Mouse (Mus musculus): ENCODE measurements around the gene Chdh. TPM values are rescaled to one million over a fixed set of nuclear protein-coding genes. Genes with fewer than 3 reads are reported as not detected.

Chdh gene
- polyA plus RNA-seq, 1 experiment from 2014 or later: 0.52 TPM

DNA sequence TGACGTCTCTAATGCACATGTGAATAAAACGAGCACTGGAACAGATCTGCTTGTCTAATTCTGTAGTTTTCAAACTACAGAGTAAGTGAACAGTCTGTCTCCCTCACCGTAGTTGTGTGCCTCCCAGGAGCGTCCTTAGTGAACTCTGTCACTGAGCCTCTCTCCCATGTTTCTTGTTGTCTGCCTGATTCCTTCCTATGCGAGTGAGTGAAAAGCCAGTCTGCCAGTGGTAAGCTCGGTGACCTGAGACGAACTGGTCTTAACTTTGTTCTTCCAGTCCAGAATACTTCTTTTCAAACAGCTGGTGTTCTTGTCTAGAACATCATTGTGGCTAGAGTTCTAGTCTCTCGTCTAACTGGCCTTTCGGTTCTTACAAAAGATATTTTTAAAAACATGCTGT is 21.1 kb upstream of the Chdh start:
- ATAC-seq (ENCODE audit: low FRiP score): no peak
- Histone ChIP-seq H3K36me3 (peaks cover 100% of the 10 kb centered on the region), H3K27ac (replicated peaks) (no peak overlapping the region), H3K9ac (replicated peaks) (no peak overlapping the region), H3K4me1 (no peaks in the 10 kb centered on the region), H3K9me3 (replicated peaks) (no peaks in the 10 kb centered on the region), H3K4me3 (replicated peaks) (no peak overlapping the region), H3K27me3 (replicated peaks) (no peaks in the 10 kb centered on the region), H3K4me2 (no peak overlapping the region)
- WGBS: 95% methylated on average over 9 of the region's 9 CpGs

- ATAC-seq (ENCODE audit: low FRiP score): no peak
- no peak overlapping the region for H3K9ac ChIP-seq (replicated peaks)
- no peak overlapping the region for H3K4me3 ChIP-seq (replicated peaks)
- WGBS: 95% methylated on average over 4 of the region's 4 CpGs
- H3K9me3 ChIP-seq (replicated peaks): no peaks in the 10 kb centered on the region
- H3K27me3 ChIP-seq (replicated peaks): no peaks in the 10 kb centered on the region
- H3K4me2 ChIP-seq: no peak overlapping the region
- no peaks in the 10 kb centered on the region for H3K4me1 ChIP-seq
- no peak overlapping the region for H3K27ac ChIP-seq (replicated peaks)
- H3K36me3 ChIP-seq: peaks cover 100% of the 10 kb centered on the region
These were observed 20.5 kb upstream of the Chdh start for GRCm38 (mm10) chr14:29988337-29988736.

GRCm38 (mm10) chr14:29994976-29995375 is 13.8 kb upstream of the Chdh start:
- 94% methylated on average over 4 of the region's 4 CpGs for WGBS
- H3K27me3 ChIP-seq (replicated peaks): no peaks in the 10 kb centered on the region

GRCm38 (mm10) chr14:29996000-29996751 is 12.6 kb upstream of the Chdh start:
- ATAC-seq (ENCODE audit: low FRiP score): no peak
- no peak overlapping the region for H3K4me2 ChIP-seq
- H3K36me3 ChIP-seq: peaks cover 62% of the 10 kb centered on the region
- H3K9me3 ChIP-seq (replicated peaks): no peaks in the 10 kb centered on the region
- no peak overlapping the region for H3K4me3 ChIP-seq (replicated peaks)
- H3K9ac ChIP-seq (replicated peaks): no peak overlapping the region
- H3K27me3 ChIP-seq (replicated peaks): no peaks in the 10 kb centered on the region
- 94% methylated on average over 11 of the region's 11 CpGs for WGBS
- H3K27ac ChIP-seq (replicated peaks): no peak overlapping the region
- no peaks in the 10 kb centered on the region for H3K4me1 ChIP-seq

More at GRCm38 (mm10) chr14:29994976-29995375, 13.8 kb upstream of the Chdh start:
- Histone ChIP-seq H3K9ac (replicated peaks) (no peak overlapping the region), H3K4me1 (no peaks in the 10 kb centered on the region), H3K36me3 (peaks cover 74% of the 10 kb centered on the region), H3K4me3 (replicated peaks) (no peak overlapping the region), H3K9me3 (replicated peaks) (no peaks in the 10 kb centered on the region), H3K27ac (replicated peaks) (no peak overlapping the region), H3K4me2 (no peak overlapping the region)
- ATAC-seq (ENCODE audit: low FRiP score): no peak

DNA sequence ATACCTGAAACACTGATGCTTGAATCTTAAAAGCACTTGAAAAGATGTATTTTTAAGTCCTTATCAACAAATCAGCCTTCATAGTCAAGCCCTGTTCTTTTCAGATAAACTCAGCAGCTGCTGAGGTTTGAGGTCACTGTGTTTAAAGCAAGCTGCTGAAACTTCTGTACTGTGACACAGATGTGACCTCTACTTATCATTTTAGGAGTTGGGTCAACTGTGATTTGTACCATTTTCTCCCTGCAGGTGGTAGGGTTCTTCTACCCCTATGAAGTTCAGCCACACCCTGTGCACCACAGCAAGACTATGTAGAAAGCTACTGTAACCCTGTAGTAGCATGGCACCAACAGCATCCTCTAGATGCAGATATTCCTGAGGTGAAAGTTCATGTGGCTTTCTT is 11.5 kb upstream of the Chdh start:
- Histone ChIP-seq H3K27me3 (replicated peaks) (no peaks in the 10 kb centered on the region), H3K9me3 (replicated peaks) (no peaks in the 10 kb centered on the region), H3K4me1 (no peaks in the 10 kb centered on the region), H3K4me3 (replicated peaks) (no peak overlapping the region), H3K4me2 (no peak overlapping the region), H3K27ac (replicated peaks) (no peak overlapping the region), H3K36me3 (peaks cover 50% of the 10 kb centered on the region), H3K9ac (replicated peaks) (no peak overlapping the region)
- ATAC-seq (ENCODE audit: low FRiP score): no peak

DNA sequence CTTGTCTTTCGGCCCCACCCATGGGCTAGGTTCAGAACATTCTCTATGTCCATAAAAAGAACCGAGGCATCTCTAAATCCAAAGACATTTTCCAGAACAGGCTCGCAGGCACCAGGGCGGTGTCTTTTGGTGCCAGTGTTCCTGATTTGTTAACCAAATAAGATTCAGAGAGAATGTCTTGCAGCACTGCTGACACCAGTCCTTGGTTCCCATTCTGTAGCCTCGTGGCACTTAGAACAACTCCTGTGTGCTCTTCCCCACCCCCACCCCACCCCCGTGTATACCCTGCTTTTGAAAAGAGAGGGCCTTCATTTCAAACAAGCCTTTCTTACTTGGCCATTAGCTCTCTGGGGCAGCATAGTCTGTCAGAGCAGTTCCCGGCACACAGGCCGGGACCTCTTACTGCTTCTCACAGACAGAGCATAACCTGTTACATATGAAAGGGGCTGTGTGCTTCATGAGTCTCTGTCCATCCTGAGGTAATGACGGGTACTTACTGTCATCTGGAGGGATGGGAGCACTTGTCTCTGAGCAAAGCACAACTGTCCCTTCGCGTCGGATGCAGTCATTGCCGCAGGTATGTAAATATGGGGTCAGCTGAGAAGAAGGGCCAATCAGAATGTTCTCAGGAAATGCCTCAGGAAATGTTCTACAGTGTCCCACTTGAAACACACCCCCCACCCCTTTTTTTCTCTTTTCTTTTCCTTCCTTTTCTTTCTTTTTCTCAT is 9.9 kb upstream of the Chdh start:
- no peaks in the 10 kb centered on the region for H3K4me1 ChIP-seq
- H3K4me3 ChIP-seq (replicated peaks): no peak overlapping the region
- no peak overlapping the region for H3K9ac ChIP-seq (replicated peaks)
- H3K4me2 ChIP-seq: no peak overlapping the region
- no peaks in the 10 kb centered on the region for H3K9me3 ChIP-seq (replicated peaks)
- H3K36me3 ChIP-seq: peaks cover 34% of the 10 kb centered on the region
- no peak overlapping the region for H3K27ac ChIP-seq (replicated peaks)
- ATAC-seq (ENCODE audit: low FRiP score): peak; percentile 12; the same call in 1 of the 2 replicates
- 75% methylated on average over 13 of the region's 13 CpGs for WGBS
- H3K27me3 ChIP-seq (replicated peaks): no peaks in the 10 kb centered on the region

DNA sequence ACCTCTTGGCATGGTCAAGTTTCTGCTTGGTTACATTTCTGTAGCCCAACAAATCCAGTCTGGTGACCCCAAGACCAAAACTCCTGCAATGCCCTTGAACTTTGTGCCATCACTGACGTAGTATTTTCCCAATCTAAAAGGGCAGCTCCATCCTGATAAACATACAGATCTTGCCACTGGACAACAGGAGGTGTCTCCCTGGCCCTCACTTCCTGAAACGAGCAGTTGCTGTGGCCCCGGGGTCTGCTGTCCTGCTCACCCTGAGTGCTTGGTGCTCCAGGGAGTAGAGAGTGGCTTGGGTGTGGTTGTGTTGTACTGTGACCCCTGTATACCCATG is 9.4 kb upstream of the Chdh start:
- Histone ChIP-seq H3K27ac (replicated peaks) (no peak overlapping the region), H3K4me2 (no peak overlapping the region), H3K9me3 (replicated peaks) (no peaks in the 10 kb centered on the region), H3K4me3 (replicated peaks) (no peak overlapping the region), H3K36me3 (peaks cover 29% of the 10 kb centered on the region), H3K27me3 (replicated peaks) (no peaks in the 10 kb centered on the region), H3K9ac (replicated peaks) (no peak overlapping the region), H3K4me1 (no peaks in the 10 kb centered on the region)
- ATAC-seq (ENCODE audit: low FRiP score): no peak
- 84% methylated on average over 3 of the region's 3 CpGs for WGBS

- Histone ChIP-seq H3K4me3 (replicated peaks) (no peak overlapping the region), H3K27ac (replicated peaks) (no peak overlapping the region), H3K4me1 (peaks cover 16% of the 10 kb centered on the region), H3K4me2 (no peak overlapping the region), H3K9ac (replicated peaks) (no peak overlapping the region), H3K27me3 (replicated peaks) (peaks cover 21% of the 10 kb centered on the region), H3K36me3 (no peaks in the 10 kb centered on the region), H3K9me3 (replicated peaks) (no peaks in the 10 kb centered on the region)
- WGBS: 77% methylated on average over 10 of the region's 10 CpGs
- ATAC-seq (ENCODE audit: low FRiP score): no peak
These were observed 1.2 kb downstream of the Chdh start for GRCm38 (mm10) chr14:30009864-30010560.

DNA sequence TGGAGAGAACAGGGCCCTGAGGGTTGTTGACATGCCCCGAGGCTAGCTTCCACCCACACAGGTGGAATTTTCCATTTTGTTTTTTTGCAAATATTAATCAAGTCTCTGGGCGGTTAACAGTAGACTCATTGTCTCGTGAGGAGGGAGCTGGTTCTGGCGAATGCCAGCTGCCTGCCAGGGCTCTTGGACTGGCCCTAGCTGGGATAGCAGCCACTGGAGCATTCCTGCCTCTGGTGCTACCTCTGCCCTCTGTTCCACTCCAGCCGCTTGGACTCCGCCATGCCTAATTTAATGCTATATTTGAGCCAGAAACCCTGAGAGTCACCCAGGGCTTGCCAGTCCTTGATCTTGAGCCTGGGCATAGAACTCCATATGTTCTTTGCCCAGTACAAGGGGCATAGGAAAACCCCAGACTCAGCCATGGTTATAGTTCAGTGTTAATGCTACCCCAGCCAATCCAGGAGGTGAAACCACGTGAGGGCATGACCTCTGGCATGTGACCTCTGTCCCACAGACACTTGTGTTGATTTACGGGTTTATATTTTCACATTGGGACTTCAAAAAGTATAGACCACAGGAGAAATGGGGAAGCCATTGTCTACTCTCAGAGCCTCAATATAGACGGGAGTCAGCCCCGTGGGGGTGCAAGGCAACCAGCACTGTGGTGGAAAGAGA is 3.2 kb downstream of the Chdh start:
- H3K4me2 ChIP-seq: no peak overlapping the region
- H3K4me3 ChIP-seq (replicated peaks): no peak overlapping the region
- no peak overlapping the region for H3K27ac ChIP-seq (replicated peaks)
- peaks cover 16% of the 10 kb centered on the region for H3K4me1 ChIP-seq
- no peak for ATAC-seq (ENCODE audit: low FRiP score)
- H3K9me3 ChIP-seq (replicated peaks): no peaks in the 10 kb centered on the region
- no peak overlapping the region for H3K9ac ChIP-seq (replicated peaks)
- H3K36me3 ChIP-seq: no peaks in the 10 kb centered on the region
- WGBS: 77% methylated on average over 10 of the region's 10 CpGs
- peaks cover 21% of the 10 kb centered on the region for H3K27me3 ChIP-seq (replicated peaks)

GRCm38 (mm10) chr14:30014487-30014886 is 5.7 kb downstream of the Chdh start:
- H3K4me1 ChIP-seq: 0 out of 2 replicates have a peak, but pooled peaks cover 4% of the 10 kb centered on the region
- no peak for ATAC-seq (ENCODE audit: low FRiP score)
- no peak overlapping the region for H3K27ac ChIP-seq (replicated peaks)
- no peak overlapping the region for H3K4me2 ChIP-seq
- H3K36me3 ChIP-seq: no peaks in the 10 kb centered on the region
- H3K9me3 ChIP-seq (replicated peaks): no peaks in the 10 kb centered on the region
- H3K27me3 ChIP-seq (replicated peaks): peaks cover 10% of the 10 kb centered on the region; the same call in 1 of the 2 replicates
- no peak overlapping the region for H3K9ac ChIP-seq (replicated peaks)
- WGBS: 56% methylated on average over 10 of the region's 10 CpGs
- no peak overlapping the region for H3K4me3 ChIP-seq (replicated peaks)

DNA sequence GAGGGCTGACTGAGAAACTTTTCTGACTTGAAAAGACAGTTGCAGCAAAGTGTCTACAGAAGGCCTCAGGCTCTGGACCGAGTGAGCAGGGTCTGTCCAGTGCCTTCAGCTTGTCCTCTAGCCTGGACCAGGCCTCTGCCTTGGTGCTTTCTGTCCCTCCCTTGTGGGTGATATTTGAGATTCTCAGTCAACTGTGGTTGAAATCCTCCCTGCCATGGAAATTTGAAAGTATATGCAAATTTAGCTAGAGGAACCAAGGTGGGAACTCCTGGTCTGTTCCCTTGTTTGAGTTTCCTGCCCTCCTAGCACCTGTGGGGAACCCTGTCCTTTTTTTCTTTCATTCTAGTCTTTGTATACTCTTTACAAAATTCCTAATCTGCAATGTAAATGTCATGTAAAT is 6.2 kb downstream of the Chdh start:
- H3K9ac ChIP-seq (replicated peaks): no peak overlapping the region
- no peaks in the 10 kb centered on the region for H3K4me1 ChIP-seq
- WGBS: 76% methylated on average over 1 of the region's 1 CpGs
- no peak overlapping the region for H3K4me2 ChIP-seq
- ATAC-seq (ENCODE audit: low FRiP score): no peak
- no peak overlapping the region for H3K4me3 ChIP-seq (replicated peaks)
- H3K27me3 ChIP-seq (replicated peaks): peaks cover 4% of the 10 kb centered on the region; the same call in 1 of the 2 replicates
- H3K27ac ChIP-seq (replicated peaks): no peak overlapping the region
- H3K9me3 ChIP-seq (replicated peaks): no peaks in the 10 kb centered on the region
- no peaks in the 10 kb centered on the region for H3K36me3 ChIP-seq

Measured in neural tube, embryonic 15.5 days (tissue).